Mouse (Mus musculus): ENCODE data around the gene Rapgef5. TPM values are rescaled to one million over a fixed set of nuclear protein-coding genes. Genes with fewer than 3 reads are reported as not detected.

Rapgef5 gene
- polyA plus RNA-seq, 1 experiment from 2014 or later: 17.9 TPM

- no peak for ATAC-seq (ENCODE audit: low FRiP score, low TSS enrichment)
- WGBS: 89% methylated on average over 3 of the region's 3 CpGs
Measured at GRCm38 (mm10) chr12:117699950-117700665, 183.8 kb downstream of the Rapgef5 start.

GRCm38 (mm10) chr12:117700927-117701326, 184.6 kb downstream of the Rapgef5 start:
- Histone ChIP-seq H3K4me2 (replicated peaks; ENCODE audit: low read depth, low read length) (no peak overlapping the region), H3K36me3 (ENCODE audit: control insufficient read depth, insufficient read depth, low read length) (no peaks in the 10 kb centered on the region), H3K27me3 (ENCODE audit: control insufficient read depth, insufficient read depth, low read length) (no peaks in the 10 kb centered on the region), H3K27ac (ENCODE audit: low read depth, low read length) (no peak overlapping the region), H3K9ac (ENCODE audit: low read depth, low read length) (no peak overlapping the region), H3K4me1 (ENCODE audit: control insufficient read depth, insufficient read depth, low read length) (no peaks in the 10 kb centered on the region), H3K9me3 (ENCODE audit: control insufficient read depth, low read length) (no peaks in the 10 kb centered on the region), H3K4me3 (ENCODE audit: low read length) (no peak overlapping the region)
- 85% methylated on average over 6 of the region's 6 CpGs for WGBS
- ATAC-seq (ENCODE audit: low FRiP score, low TSS enrichment): no peak

More at GRCm38 (mm10) chr12:117699950-117700665, 183.8 kb downstream of the Rapgef5 start:
- Histone ChIP-seq H3K27ac (ENCODE audit: low read depth, low read length) (no peak overlapping the region), H3K36me3 (ENCODE audit: control insufficient read depth, insufficient read depth, low read length) (no peaks in the 10 kb centered on the region), H3K4me3 (ENCODE audit: low read length) (no peak overlapping the region), H3K4me2 (replicated peaks; ENCODE audit: low read depth, low read length) (no peak overlapping the region), H3K27me3 (ENCODE audit: control insufficient read depth, insufficient read depth, low read length) (no peaks in the 10 kb centered on the region), H3K4me1 (ENCODE audit: control insufficient read depth, insufficient read depth, low read length) (no peaks in the 10 kb centered on the region), H3K9me3 (ENCODE audit: control insufficient read depth, low read length) (no peaks in the 10 kb centered on the region), H3K9ac (ENCODE audit: low read depth, low read length) (no peak overlapping the region)

- H3K27ac ChIP-seq (ENCODE audit: low read depth, low read length): no peak overlapping the region
- H3K4me3 ChIP-seq (ENCODE audit: low read length): no peak overlapping the region
- no peak overlapping the region for H3K9ac ChIP-seq (ENCODE audit: low read depth, low read length)
- no peaks in the 10 kb centered on the region for H3K36me3 ChIP-seq (ENCODE audit: control insufficient read depth, insufficient read depth, low read length)
- ATAC-seq (ENCODE audit: low FRiP score, low TSS enrichment): no peak
- 91% methylated on average over 8 of the region's 8 CpGs for WGBS
- no peaks in the 10 kb centered on the region for H3K4me1 ChIP-seq (ENCODE audit: control insufficient read depth, insufficient read depth, low read length)
- no peaks in the 10 kb centered on the region for H3K27me3 ChIP-seq (ENCODE audit: control insufficient read depth, insufficient read depth, low read length)
- no peak overlapping the region for H3K4me2 ChIP-seq (replicated peaks; ENCODE audit: low read depth, low read length)
- no peaks in the 10 kb centered on the region for H3K9me3 ChIP-seq (ENCODE audit: control insufficient read depth, low read length)
Measured at GRCm38 (mm10) chr12:117702291-117702690, 186.0 kb downstream of the Rapgef5 start.

GRCm38 (mm10) chr12:117702928-117703327, 186.6 kb downstream of the Rapgef5 start:
- Histone ChIP-seq H3K36me3 (ENCODE audit: control insufficient read depth, insufficient read depth, low read length) (no peaks in the 10 kb centered on the region), H3K27me3 (ENCODE audit: control insufficient read depth, insufficient read depth, low read length) (no peaks in the 10 kb centered on the region), H3K4me1 (ENCODE audit: control insufficient read depth, insufficient read depth, low read length) (no peaks in the 10 kb centered on the region), H3K4me3 (ENCODE audit: low read length) (no peak overlapping the region), H3K4me2 (replicated peaks; ENCODE audit: low read depth, low read length) (no peak overlapping the region), H3K9me3 (ENCODE audit: control insufficient read depth, low read length) (no peaks in the 10 kb centered on the region), H3K27ac (ENCODE audit: low read depth, low read length) (no peak overlapping the region), H3K9ac (ENCODE audit: low read depth, low read length) (no peak overlapping the region)
- 93% methylated on average over 9 of the region's 9 CpGs for WGBS
- ATAC-seq (ENCODE audit: low FRiP score, low TSS enrichment): no peak

GRCm38 (mm10) chr12:117703413-117703812, 187.1 kb downstream of the Rapgef5 start:
- no peaks in the 10 kb centered on the region for H3K27me3 ChIP-seq (ENCODE audit: control insufficient read depth, insufficient read depth, low read length)
- H3K27ac ChIP-seq (ENCODE audit: low read depth, low read length): no peak overlapping the region
- no peak overlapping the region for H3K4me2 ChIP-seq (replicated peaks; ENCODE audit: low read depth, low read length)
- no peaks in the 10 kb centered on the region for H3K9me3 ChIP-seq (ENCODE audit: control insufficient read depth, low read length)
- no peaks in the 10 kb centered on the region for H3K36me3 ChIP-seq (ENCODE audit: control insufficient read depth, insufficient read depth, low read length)
- no peaks in the 10 kb centered on the region for H3K4me1 ChIP-seq (ENCODE audit: control insufficient read depth, insufficient read depth, low read length)
- no peak overlapping the region for H3K4me3 ChIP-seq (ENCODE audit: low read length)
- WGBS: 64% methylated on average over 2 of the region's 2 CpGs
- ATAC-seq (ENCODE audit: low FRiP score, low TSS enrichment): no peak
- H3K9ac ChIP-seq (ENCODE audit: low read depth, low read length): no peak overlapping the region

- no peak overlapping the region for H3K9ac ChIP-seq (ENCODE audit: low read depth, low read length)
- H3K27ac ChIP-seq (ENCODE audit: low read depth, low read length): no peak overlapping the region
- no peaks in the 10 kb centered on the region for H3K9me3 ChIP-seq (ENCODE audit: control insufficient read depth, low read length)
- no peaks in the 10 kb centered on the region for H3K27me3 ChIP-seq (ENCODE audit: control insufficient read depth, insufficient read depth, low read length)
- H3K4me2 ChIP-seq (replicated peaks; ENCODE audit: low read depth, low read length): no peak overlapping the region
- no peaks in the 10 kb centered on the region for H3K4me1 ChIP-seq (ENCODE audit: control insufficient read depth, insufficient read depth, low read length)
- H3K36me3 ChIP-seq (ENCODE audit: control insufficient read depth, insufficient read depth, low read length): no peaks in the 10 kb centered on the region
- WGBS: 82% methylated on average over 3 of the region's 3 CpGs
- no peak overlapping the region for H3K4me3 ChIP-seq (ENCODE audit: low read length)
- ATAC-seq (ENCODE audit: low FRiP score, low TSS enrichment): no peak
Measured at GRCm38 (mm10) chr12:117705308-117705707, 189.0 kb downstream of the Rapgef5 start.

GRCm38 (mm10) chr12:117709280-117709679, 193.0 kb downstream of the Rapgef5 start:
- no peaks in the 10 kb centered on the region for H3K4me1 ChIP-seq (ENCODE audit: control insufficient read depth, insufficient read depth, low read length)
- no peak overlapping the region for H3K27ac ChIP-seq (ENCODE audit: low read depth, low read length)
- H3K4me2 ChIP-seq (replicated peaks; ENCODE audit: low read depth, low read length): no peak overlapping the region
- H3K4me3 ChIP-seq (ENCODE audit: low read length): no peak overlapping the region
- H3K27me3 ChIP-seq (ENCODE audit: control insufficient read depth, insufficient read depth, low read length): no peaks in the 10 kb centered on the region
- no peak overlapping the region for H3K9ac ChIP-seq (ENCODE audit: low read depth, low read length)
- H3K9me3 ChIP-seq (ENCODE audit: control insufficient read depth, low read length): no peaks in the 10 kb centered on the region
- no peaks in the 10 kb centered on the region for H3K36me3 ChIP-seq (ENCODE audit: control insufficient read depth, insufficient read depth, low read length)
- WGBS: 80% methylated on average over 12 of the region's 12 CpGs
- ATAC-seq (ENCODE audit: low FRiP score, low TSS enrichment): no peak

- no peak overlapping the region for H3K4me2 ChIP-seq (replicated peaks; ENCODE audit: low read depth, low read length)
Measured at GRCm38 (mm10) chr12:117712474-117712873, 196.2 kb downstream of the Rapgef5 start.

GRCm38 (mm10) chr12:117713616-117714015, 197.3 kb downstream of the Rapgef5 start:
- ATAC-seq (ENCODE audit: low FRiP score, low TSS enrichment): no peak
- Histone ChIP-seq H3K9ac (ENCODE audit: low read depth, low read length) (no peak overlapping the region), H3K27me3 (ENCODE audit: control insufficient read depth, insufficient read depth, low read length) (no peaks in the 10 kb centered on the region), H3K4me2 (replicated peaks; ENCODE audit: low read depth, low read length) (no peak overlapping the region), H3K36me3 (ENCODE audit: control insufficient read depth, insufficient read depth, low read length) (no peaks in the 10 kb centered on the region), H3K4me1 (ENCODE audit: control insufficient read depth, insufficient read depth, low read length) (no peaks in the 10 kb centered on the region), H3K27ac (ENCODE audit: low read depth, low read length) (no peak overlapping the region), H3K9me3 (ENCODE audit: control insufficient read depth, low read length) (no peaks in the 10 kb centered on the region), H3K4me3 (ENCODE audit: low read length) (no peak overlapping the region)
- WGBS: 64% methylated on average over 6 of the region's 6 CpGs

More at GRCm38 (mm10) chr12:117712474-117712873, 196.2 kb downstream of the Rapgef5 start:
- Histone ChIP-seq H3K9ac (ENCODE audit: low read depth, low read length) (no peak overlapping the region), H3K4me1 (ENCODE audit: control insufficient read depth, insufficient read depth, low read length) (no peaks in the 10 kb centered on the region), H3K4me3 (ENCODE audit: low read length) (no peak overlapping the region), H3K36me3 (ENCODE audit: control insufficient read depth, insufficient read depth, low read length) (no peaks in the 10 kb centered on the region), H3K27ac (ENCODE audit: low read depth, low read length) (no peak overlapping the region), H3K9me3 (ENCODE audit: control insufficient read depth, low read length) (no peaks in the 10 kb centered on the region), H3K27me3 (ENCODE audit: control insufficient read depth, insufficient read depth, low read length) (no peaks in the 10 kb centered on the region)
- WGBS: 91% methylated on average over 6 of the region's 6 CpGs
- ATAC-seq (ENCODE audit: low FRiP score, low TSS enrichment): no peak

Measured in kidney, embryonic 14.5 days (tissue).